Mouse (Mus musculus) stomach, postnatal 0 days (tissue): Measurements from ENCODE around the gene 1110051M20Rik.

Source experiments
- CTCF ChIP-seq: IDR thresholded peaks from 2 replicates; pipeline ENCODE4 v1.5.1; 2016; ENCODE audit warnings: antibody characterized with exemption, low read depth, mild to moderate bottlenecking, moderate library complexity
- EP300 ChIP-seq: optimal IDR thresholded peaks from 2 replicates; pipeline ENCODE3; 2016; ENCODE audit warnings: antibody characterized with exemption

DNA sequence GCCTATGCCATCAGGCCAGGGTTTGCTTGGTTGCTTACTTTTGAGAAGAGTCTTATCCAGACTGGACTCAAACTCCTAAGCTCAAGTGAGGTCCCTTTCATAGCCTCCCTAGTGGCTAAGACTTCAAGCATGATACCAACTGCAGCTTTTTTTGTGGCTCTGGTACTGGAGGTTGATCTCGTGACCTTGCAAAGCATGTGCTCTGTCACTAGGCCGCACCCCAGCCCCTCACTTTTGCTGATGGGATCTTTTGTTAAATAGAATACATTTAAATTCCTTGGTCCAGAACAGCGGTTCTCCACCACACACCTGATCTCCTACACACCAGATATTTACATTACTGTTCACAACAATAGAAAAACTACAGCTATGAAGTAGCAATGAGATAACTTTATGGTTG lies 150.3 kb downstream of the 1110051M20Rik start:
- TF ChIP-seq CTCF (no peak), EP300 (no peak)
